Mouse (Mus musculus): ENCODE measurements around the gene Slc25a20.
"Not testable (repeated sequence)": the region's sequence is repeated elsewhere in the genome, so short reads cannot be mapped to it uniquely, and the experiment has no call there.

The Slc25a20 gene

GRCm38 (mm10) chr9:108661677-108662612, at the start of gene Slc25a20:
Gene Slc25a20, plus strand, starts transcription at chr9:108662088.
- peak; percentile 42 to 52 for DNase-seq (ENCODE audit: low spot score in 2 of 2)

GRCm38 (mm10) chr9:108617301-108617700, 44.6 kb upstream of the Slc25a20 start:
- no peak for DNase-seq (ENCODE audit: low spot score in 2 of 2)

DNA sequence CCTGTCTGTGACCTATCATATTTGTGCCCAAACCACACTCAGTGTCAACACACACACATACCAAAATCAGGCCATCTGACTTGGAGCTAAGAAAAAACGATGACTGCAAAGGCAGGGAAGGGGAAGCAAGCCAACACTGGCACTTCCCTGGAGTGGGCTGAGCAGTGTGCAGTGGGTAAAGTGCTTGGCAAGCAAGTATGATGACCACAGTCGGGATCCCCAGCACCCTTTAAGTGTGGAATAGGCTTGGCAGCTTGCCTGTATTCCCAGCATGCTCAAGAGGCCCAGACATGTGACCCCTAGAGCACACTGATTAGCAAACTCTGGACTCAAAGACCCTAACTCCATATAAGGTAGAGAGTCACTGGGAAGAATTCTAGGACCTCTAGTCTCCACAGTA, 35.4 kb upstream of the Slc25a20 start:
- no peak for DNase-seq (ENCODE audit: low spot score in 2 of 2)

GRCm38 (mm10) chr9:108628141-108628540, 33.7 kb upstream of the Slc25a20 start:
- DNase-seq (ENCODE audit: low spot score in 2 of 2): no peak

- no peak for DNase-seq (ENCODE audit: low spot score in 2 of 2)
These were observed 31.2 kb upstream of the Slc25a20 start for GRCm38 (mm10) chr9:108630683-108631082.

GRCm38 (mm10) chr9:108631631-108632256, 30.1 kb upstream of the Slc25a20 start:
- DNase-seq (ENCODE audit: low spot score in 2 of 2): no peak

DNA sequence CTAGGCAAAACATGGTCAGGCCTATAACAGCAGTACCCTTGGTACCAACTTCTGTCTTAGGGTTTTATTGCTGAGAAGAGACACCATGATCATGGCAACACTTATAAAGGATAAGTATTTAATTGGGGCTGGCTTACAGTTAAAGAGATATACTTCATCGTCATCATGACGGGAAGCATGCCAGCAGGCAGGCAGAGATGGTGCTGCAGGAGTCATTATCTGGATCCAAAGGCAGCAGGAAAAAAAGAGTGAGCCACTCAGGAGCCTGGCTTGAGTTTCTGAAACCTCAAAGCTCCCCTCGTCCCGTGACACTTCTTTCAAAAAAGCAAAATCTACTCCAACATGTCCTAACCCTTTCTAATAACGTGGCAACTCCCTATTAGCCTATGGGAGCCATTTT, 29.5 kb upstream of the Slc25a20 start:
- no peak for DNase-seq (ENCODE audit: low spot score in 2 of 2)

DNA sequence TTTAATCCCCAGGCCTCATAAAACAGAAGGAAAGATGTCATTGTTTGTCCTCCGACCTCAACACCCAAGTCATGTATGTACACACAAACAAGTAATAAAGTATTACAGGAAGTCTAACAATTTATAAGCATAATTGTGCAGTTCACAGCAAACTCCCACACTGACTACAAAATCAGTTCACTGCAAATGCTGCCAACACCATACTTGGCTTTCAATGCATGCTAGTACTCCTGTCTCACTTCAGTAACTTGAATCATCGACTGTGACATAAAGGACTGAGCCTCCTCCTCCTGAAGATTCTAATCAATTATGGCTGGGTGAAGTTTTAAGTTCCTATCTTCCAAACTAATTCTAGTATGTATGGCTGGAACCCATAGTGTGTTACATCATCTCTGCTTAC, 28.0 kb upstream of the Slc25a20 start:
- DNase-seq (ENCODE audit: low spot score in 2 of 2): no peak

DNA sequence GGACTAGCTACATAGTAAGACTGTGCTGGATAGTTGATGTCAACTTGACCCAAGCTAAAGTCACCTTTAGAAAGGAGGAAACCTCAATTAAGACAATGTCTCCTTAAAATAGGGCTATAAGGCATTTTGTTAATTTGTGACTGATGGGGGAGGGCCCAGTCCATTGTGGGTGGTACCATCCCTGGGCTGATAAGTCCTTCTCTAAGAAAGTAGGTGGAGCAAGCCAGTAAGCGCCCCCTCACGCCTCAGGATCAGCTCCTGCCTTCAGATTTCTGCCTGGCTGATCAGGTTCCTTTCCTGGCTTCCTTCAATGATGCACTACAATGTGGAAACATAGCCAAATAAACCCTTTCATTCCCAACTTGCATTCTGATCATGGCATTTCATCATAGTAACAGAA, 26.5 kb upstream of the Slc25a20 start:
- DNase-seq (ENCODE audit: low spot score in 2 of 2): no peak

- no peak for DNase-seq (ENCODE audit: low spot score in 2 of 2)
These were observed 22.1 kb upstream of the Slc25a20 start for GRCm38 (mm10) chr9:108639825-108640224.

GRCm38 (mm10) chr9:108648166-108648565, 13.7 kb upstream of the Slc25a20 start:
- DNase-seq (ENCODE audit: low spot score in 2 of 2): no peak

DNA sequence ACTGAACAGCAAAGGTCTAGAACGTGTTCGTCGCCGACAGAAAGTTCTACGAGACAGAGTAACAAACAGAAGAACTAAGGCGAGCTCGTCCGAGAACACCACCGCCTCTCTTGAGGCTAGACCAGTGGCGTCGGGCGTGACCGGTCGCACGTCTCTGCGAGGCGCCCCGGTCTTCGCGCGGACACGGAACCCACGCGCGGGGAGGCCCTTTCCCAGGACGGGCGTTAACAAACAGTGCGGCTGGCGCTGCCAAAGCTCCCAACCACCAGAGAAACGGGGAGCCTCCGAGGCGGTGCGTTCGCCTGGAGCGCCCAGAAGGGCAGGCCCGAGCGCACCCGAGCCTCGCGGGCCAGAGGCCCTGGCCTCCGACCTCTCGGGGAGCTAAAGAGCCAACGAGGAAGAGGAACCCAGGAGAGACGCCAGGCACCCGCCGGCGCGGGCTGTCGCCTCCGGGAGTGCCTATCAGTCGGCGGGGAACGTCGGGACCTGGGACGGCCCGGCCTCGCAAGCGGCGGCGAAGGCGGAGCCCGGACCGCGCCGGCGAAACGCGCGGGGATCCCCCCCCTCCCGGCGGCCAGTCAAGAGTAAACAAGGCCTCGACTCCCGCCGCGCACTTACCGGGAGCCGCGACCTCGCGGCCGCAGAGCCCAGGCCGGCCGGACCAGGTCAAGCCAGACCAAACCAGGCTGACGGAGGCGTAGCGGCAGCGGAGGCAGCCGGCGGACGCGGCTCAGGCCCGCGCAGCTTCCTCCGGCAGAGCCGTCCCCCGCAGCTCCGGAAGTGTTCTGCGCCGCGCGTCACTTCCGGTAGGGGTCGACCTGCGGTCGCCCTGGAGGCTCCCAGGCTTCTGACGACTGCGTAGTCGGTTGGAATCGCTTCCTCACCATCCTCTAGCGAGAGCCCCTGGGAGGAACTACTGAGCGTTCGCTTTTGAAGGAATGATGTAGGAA, 13.0 kb upstream of the Slc25a20 start, which contains the start of gene Arih2:
Arih2 (minus strand) TSS at position 776 of the 950 bp plus-strand sequence.
- DNase-seq (ENCODE audit: low spot score in 2 of 2): peak; percentile 82 to 84

- no peak for DNase-seq (ENCODE audit: low spot score in 2 of 2)
These were observed 12.1 kb upstream of the Slc25a20 start for GRCm38 (mm10) chr9:108649561-108650440.

GRCm38 (mm10) chr9:108654566-108655464, 7.1 kb upstream of the Slc25a20 start:
- no peak for DNase-seq (ENCODE audit: low spot score in 2 of 2)

- not testable (repeated sequence) for DNase-seq (ENCODE audit: low spot score in 2 of 2)
These were observed 6.0 kb upstream of the Slc25a20 start for GRCm38 (mm10) chr9:108655865-108656264.

DNA sequence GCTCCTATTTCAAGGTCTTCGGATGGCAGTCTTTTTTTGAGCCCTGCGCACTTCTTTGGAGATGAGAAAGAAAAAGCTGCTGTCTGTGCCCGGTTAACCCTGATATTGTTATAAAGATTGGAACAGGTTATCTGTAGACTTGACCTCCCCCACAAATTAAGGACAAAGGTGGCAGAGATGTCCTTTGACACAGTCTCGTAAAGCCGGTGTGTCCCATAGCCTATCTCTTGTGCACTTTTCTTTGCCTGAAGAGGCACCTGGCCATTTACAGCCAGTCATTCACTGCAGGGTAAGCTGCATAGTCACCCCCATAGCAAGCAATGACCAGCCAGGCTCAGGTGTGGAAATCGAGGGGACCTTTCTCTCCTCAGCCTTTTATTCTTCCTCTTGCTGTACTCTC, 772 bp downstream of the Slc25a20 start:
- no peak for DNase-seq (ENCODE audit: low spot score in 2 of 2)

GRCm38 (mm10) chr9:108669875-108670274, 8.0 kb downstream of the Slc25a20 start:
- no peak for DNase-seq (ENCODE audit: low spot score in 2 of 2)

- DNase-seq (ENCODE audit: low spot score in 2 of 2): no peak
These were observed 11.3 kb downstream of the Slc25a20 start for GRCm38 (mm10) chr9:108673151-108673550.

DNA sequence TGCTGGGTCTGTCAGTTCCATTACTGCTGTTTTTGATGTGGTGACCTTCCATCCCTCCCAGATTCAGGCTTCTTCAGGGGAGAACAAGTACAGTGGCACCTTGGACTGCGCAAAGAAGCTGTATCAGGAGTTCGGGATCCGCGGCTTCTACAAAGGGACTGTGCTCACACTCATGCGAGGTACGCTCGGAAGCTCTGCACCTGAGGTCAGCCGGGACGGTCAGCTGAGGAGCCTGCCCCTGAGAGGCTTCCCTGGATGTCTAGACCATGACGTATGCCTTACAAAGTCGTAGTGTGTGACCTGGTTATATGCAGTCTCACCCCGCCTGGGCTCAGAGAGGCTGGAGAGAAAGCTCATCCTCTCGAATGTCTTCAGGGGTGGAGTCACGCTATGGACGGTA, 18.1 kb downstream of the Slc25a20 start:
- DNase-seq (ENCODE audit: low spot score in 2 of 2): no peak

- DNase-seq (ENCODE audit: low spot score in 2 of 2): no peak
These were observed 24.6 kb downstream of the Slc25a20 start for GRCm38 (mm10) chr9:108686475-108686887.
